Mouse (Mus musculus) right cerebral cortex, adult 18-20 months (tissue): ENCODE results near the gene Tsga13.

Experiments used
- DNase-seq: peaks from one replicate; pipeline ENCODE4 v3.0.0; 2022; ENCODE audit warnings: mixed read lengths

Tsga13 gene

GRCm38 (mm10) chr6:30915473-30915872, at the start of gene Tsga13:
TSS of gene Tsga13 (minus strand) at chr6:30915573.
- no peak for DNase-seq

GRCm38 (mm10) chr6:30958736-30959540, 43.6 kb upstream of the Tsga13 start, which contains the start of gene Klf14:
TSS of gene Klf14 (minus strand) at chr6:30959078.
- no peak for DNase-seq

- DNase-seq: peak; percentile 22
Observed at GRCm38 (mm10) chr6:30957784-30958735, 42.7 kb upstream of the Tsga13 start.

GRCm38 (mm10) chr6:30939264-30939663, 23.9 kb upstream of the Tsga13 start:
- DNase-seq: no peak

- DNase-seq: no peak
Observed at GRCm38 (mm10) chr6:30922821-30923220, 7.4 kb upstream of the Tsga13 start.

GRCm38 (mm10) chr6:30921826-30922225, 6.5 kb upstream of the Tsga13 start:
- no peak for DNase-seq

GRCm38 (mm10) chr6:30920834-30921675, 5.7 kb upstream of the Tsga13 start:
- peak; percentile 56 for DNase-seq

GRCm38 (mm10) chr6:30907970-30908369, 7.4 kb downstream of the Tsga13 start:
- DNase-seq: peak; percentile 88

- no peak for DNase-seq
Observed at GRCm38 (mm10) chr6:30904911-30905310, 10.5 kb downstream of the Tsga13 start.

GRCm38 (mm10) chr6:30904033-30904432, 11.3 kb downstream of the Tsga13 start:
- DNase-seq: no peak

- no peak for DNase-seq
Observed at GRCm38 (mm10) chr6:30897520-30897919, 17.9 kb downstream of the Tsga13 start.

- no peak for DNase-seq
Observed at GRCm38 (mm10) chr6:30896986-30897327, 18.4 kb downstream of the Tsga13 start.

- peak; percentile 96 for DNase-seq
Observed at GRCm38 (mm10) chr6:30896195-30896985, 19.0 kb downstream of the Tsga13 start, which contains the start of gene Copg2. TSS of gene Copg2 (minus strand) at chr6:30896794.

- no peak for DNase-seq
Observed at GRCm38 (mm10) chr6:30895819-30896194, 19.6 kb downstream of the Tsga13 start.

GRCm38 (mm10) chr6:30893081-30893480, 22.3 kb downstream of the Tsga13 start:
- no peak for DNase-seq

- no peak for DNase-seq
Observed at GRCm38 (mm10) chr6:30891761-30892160, 23.6 kb downstream of the Tsga13 start.

GRCm38 (mm10) chr6:30884856-30885255, 30.5 kb downstream of the Tsga13 start:
- DNase-seq: no peak

- no peak for DNase-seq
Observed at GRCm38 (mm10) chr6:30883491-30883890, 31.9 kb downstream of the Tsga13 start.

- DNase-seq: no peak
Observed at GRCm38 (mm10) chr6:30876661-30877060, 38.7 kb downstream of the Tsga13 start.

- no peak for DNase-seq
Observed at GRCm38 (mm10) chr6:30866501-30866900, 48.9 kb downstream of the Tsga13 start.

GRCm38 (mm10) chr6:30865031-30865678, 50.2 kb downstream of the Tsga13 start:
- no peak for DNase-seq
